Mouse (Mus musculus): ENCODE measurements at regions not wholly inside any gene's neighbourhood (a gene's known extent, or its start where the extent isn't known, plus 50 kb on each side); places are given as distances from the start of the nearest gene placed in this dataset.

DNA sequence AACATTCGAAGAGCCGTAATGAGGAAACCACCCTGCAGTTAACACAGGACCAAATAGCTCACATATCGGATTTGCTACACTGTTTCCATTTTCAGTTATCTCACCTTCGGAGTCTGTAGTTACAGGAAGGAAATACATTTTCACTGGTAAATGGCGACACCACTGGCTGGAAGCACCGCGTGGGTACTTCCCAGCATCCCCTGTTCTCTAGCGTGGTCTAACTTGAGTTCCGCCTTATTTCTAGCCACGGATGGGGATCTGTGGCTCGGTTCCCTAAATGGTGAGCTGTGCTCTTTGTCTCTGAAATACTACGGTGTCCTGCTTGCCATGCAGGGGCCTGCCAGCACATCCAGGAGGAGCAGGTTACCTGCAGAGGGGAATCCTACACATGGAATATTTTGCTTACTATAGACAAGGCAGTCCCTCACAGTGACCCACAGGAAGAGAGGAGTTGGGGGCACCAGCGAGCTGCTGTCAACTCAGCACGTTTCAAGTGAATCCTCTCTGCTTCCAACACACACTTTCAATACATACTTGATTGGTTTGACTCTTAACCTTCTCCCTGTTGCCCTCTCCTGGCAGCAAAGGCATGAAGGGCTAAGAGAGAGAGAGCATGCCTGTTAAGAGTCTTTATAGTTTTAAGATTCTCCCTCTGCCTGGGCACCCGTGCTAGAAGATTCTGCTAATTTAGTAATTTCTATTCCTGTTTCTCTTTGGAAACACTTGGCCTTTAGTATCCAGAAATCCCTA is 78.9 kb upstream of the Tmem150c start:
- Histone ChIP-seq H3K79me2 (ENCODE audit: control insufficient read depth, insufficient read depth) (no peaks in the 10 kb centered on the region), H3ac (ENCODE audit: control insufficient read depth, insufficient read length) (no peak overlapping the region), H3K4me3 (no peak overlapping the region), H3K4me2 (ENCODE audit: low read depth) (no peak overlapping the region), H3K27me3 (ENCODE audit: control insufficient read depth, insufficient read depth, insufficient read length) (no peaks in the 10 kb centered on the region), H3K36me3 (ENCODE audit: control insufficient read depth, insufficient read depth) (no peaks in the 10 kb centered on the region)
- TF ChIP-seq POLR2AphosphoS2 (IDR thresholded peaks at IDR 0.05; ENCODE audit: insufficient read length, low read depth) (no peak), POLR2A (IDR thresholded peaks at IDR 0.05; ENCODE audit: insufficient read length, low read depth) (no peak), TCF3 (IDR thresholded peaks at IDR 0.05; ENCODE audit: insufficient read length, low read depth) (no peak), E2F4 (IDR thresholded peaks at IDR 0.05; ENCODE audit: insufficient read depth) (no peak), CEBPB (IDR thresholded peaks at IDR 0.05; ENCODE audit: insufficient read depth, poor library complexity, severe bottlenecking) (no peak), MYOG (IDR thresholded peaks at IDR 0.05; ENCODE audit: control insufficient read depth in 1 of 3, insufficient read depth in 1 of 3, insufficient read length in 2 of 3, low read depth in 2 of 3) (no peak), SRF (IDR thresholded peaks at IDR 0.05; ENCODE audit: control insufficient read depth, insufficient read length, low read depth) (no peak), USF1 (IDR thresholded peaks at IDR 0.05; ENCODE audit: low read depth) (no peak), TCF12 (IDR thresholded peaks at IDR 0.05; ENCODE audit: insufficient read depth, poor library complexity, severe bottlenecking) (no peak), MYOD1 (IDR thresholded peaks at IDR 0.05; ENCODE audit: control insufficient read depth in 1 of 3, insufficient read length in 2 of 3, low read depth in 2 of 3) (no peak)

DNA sequence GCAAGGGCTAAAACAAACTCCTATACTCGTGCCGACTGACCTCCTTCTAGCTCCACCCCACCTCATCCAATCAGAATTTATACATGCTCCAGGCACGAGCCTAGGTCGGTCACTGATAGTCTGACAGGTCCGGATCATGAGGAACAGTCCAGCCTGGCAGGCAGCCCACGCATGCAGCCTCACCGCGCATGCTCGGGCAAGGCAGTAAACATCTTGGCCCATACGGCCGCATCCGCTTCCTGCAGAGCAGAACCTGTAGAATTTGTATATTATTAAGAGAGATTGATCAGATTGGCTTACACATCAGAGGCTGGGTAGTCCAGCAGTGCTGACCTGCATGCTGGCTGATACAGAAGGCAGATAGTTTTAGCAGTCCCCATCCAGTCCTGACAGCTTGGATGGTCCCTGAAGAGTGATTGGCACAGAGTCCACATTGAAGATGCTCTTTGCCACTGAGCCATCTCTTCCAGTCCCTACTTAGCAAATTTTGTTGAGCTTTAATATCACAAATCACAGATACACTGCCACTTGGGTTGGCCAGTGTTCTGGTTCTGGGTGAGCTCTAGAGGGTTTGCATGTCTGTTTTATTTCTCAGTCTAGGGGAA is 78.2 kb upstream of the Tmem150c start:
- no peaks in the 10 kb centered on the region for H3K79me2 ChIP-seq (ENCODE audit: control insufficient read depth, insufficient read depth)
- H3K36me3 ChIP-seq (ENCODE audit: control insufficient read depth, insufficient read depth), result no peaks in the 10 kb centered on the region
- no peak overlapping the region for H3K4me3 ChIP-seq
- TF ChIP-seq TCF3 (IDR thresholded peaks at IDR 0.05; ENCODE audit: insufficient read length, low read depth) (no peak), TCF12 (IDR thresholded peaks at IDR 0.05; ENCODE audit: insufficient read depth, poor library complexity, severe bottlenecking) (no peak), CEBPB (IDR thresholded peaks at IDR 0.05; ENCODE audit: insufficient read depth, poor library complexity, severe bottlenecking) (no peak), REST (IDR thresholded peaks at IDR 0.05; ENCODE audit: insufficient read depth, insufficient read length) (no peak), MAX (IDR thresholded peaks at IDR 0.05; ENCODE audit: low read depth) (no peak), MYOD1 (IDR thresholded peaks at IDR 0.05; ENCODE audit: control insufficient read depth in 1 of 3, insufficient read length in 2 of 3, low read depth in 2 of 3) (no peak), POLR2AphosphoS2 (IDR thresholded peaks at IDR 0.05; ENCODE audit: insufficient read length, low read depth) (no peak), MYOG (IDR thresholded peaks at IDR 0.05; ENCODE audit: control insufficient read depth in 1 of 3, insufficient read depth in 1 of 3, insufficient read length in 2 of 3, low read depth in 2 of 3) (no peak), USF1 (IDR thresholded peaks at IDR 0.05; ENCODE audit: low read depth) (no peak), E2F4 (IDR thresholded peaks at IDR 0.05; ENCODE audit: insufficient read depth) (no peak), POLR2A (IDR thresholded peaks at IDR 0.05; ENCODE audit: insufficient read length, low read depth) (no peak), SRF (IDR thresholded peaks at IDR 0.05; ENCODE audit: control insufficient read depth, insufficient read length, low read depth) (no peak)
- no peak overlapping the region for H3ac ChIP-seq (ENCODE audit: control insufficient read depth, insufficient read length)
- no peaks in the 10 kb centered on the region for H3K27me3 ChIP-seq (ENCODE audit: control insufficient read depth, insufficient read depth, insufficient read length)
- no peak overlapping the region for H3K4me2 ChIP-seq (ENCODE audit: low read depth)

DNA sequence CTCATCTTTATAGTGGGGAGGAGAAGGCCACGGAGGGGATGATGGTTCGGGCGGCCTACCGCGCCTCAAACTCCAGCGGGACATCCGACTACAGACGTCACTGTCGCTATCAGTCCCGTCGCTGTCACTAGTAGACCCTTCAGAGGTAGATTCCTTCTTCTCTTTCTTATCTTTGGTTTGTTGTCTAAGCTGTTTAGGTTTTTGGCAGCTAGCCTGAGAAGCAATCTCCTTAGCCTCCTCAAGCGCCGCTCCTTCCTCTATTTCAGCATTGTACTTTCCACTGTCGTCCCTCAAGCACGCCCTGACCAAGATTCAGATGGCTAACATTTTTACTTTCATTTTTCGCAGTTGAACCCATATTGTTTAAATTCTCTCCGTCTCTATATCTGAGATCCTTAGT is 76.7 kb upstream of the Tmem150c start:
- TF ChIP-seq SRF (IDR thresholded peaks at IDR 0.05; ENCODE audit: control insufficient read depth, insufficient read length, low read depth) (no peak), TCF12 (IDR thresholded peaks at IDR 0.05; ENCODE audit: insufficient read depth, poor library complexity, severe bottlenecking) (no peak), TCF3 (IDR thresholded peaks at IDR 0.05; ENCODE audit: insufficient read length, low read depth) (no peak)
- Histone ChIP-seq H3K36me3 (ENCODE audit: control insufficient read depth, insufficient read depth) (no peaks in the 10 kb centered on the region), H3K79me2 (ENCODE audit: control insufficient read depth, insufficient read depth) (no peaks in the 10 kb centered on the region), H3K4me2 (ENCODE audit: low read depth) (no peak overlapping the region), H3ac (ENCODE audit: control insufficient read depth, insufficient read length) (no peak overlapping the region), H3K4me3 (no peak overlapping the region), H3K27me3 (ENCODE audit: control insufficient read depth, insufficient read depth, insufficient read length) (no peaks in the 10 kb centered on the region)

DNA sequence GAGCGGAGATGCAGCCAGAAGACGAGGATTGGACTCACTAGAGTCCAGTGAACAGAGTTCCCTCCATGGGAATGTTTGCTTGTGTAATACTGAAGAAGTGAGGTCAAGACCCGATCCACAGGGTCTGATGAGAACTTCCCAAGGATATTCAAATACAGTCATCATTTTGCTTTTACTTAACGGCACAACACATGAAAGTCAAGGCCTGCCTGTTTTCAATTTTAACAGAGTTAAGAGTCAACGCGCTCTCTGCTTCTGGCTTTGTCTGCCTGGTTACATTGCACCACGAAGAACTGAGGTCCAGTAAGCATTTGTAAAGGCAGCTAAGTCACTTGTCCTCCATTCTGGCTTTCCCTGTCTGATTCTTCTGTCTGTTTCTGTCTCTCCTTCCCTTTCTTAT is 72.5 kb upstream of the Tmem150c start:
- no peak for TF ChIP-seq E2F4 (IDR thresholded peaks at IDR 0.05; ENCODE audit: insufficient read depth)
- no peak for TF ChIP-seq TCF12 (IDR thresholded peaks at IDR 0.05; ENCODE audit: insufficient read depth, poor library complexity, severe bottlenecking)
- TF ChIP-seq TCF3 (IDR thresholded peaks at IDR 0.05; ENCODE audit: insufficient read length, low read depth), result no peak
- TF ChIP-seq CEBPB (IDR thresholded peaks at IDR 0.05; ENCODE audit: insufficient read depth, poor library complexity, severe bottlenecking), result no peak
- no peak for TF ChIP-seq SRF (IDR thresholded peaks at IDR 0.05; ENCODE audit: control insufficient read depth, insufficient read length, low read depth)
- no peak for TF ChIP-seq USF1 (IDR thresholded peaks at IDR 0.05; ENCODE audit: low read depth)
- no peak for TF ChIP-seq POLR2A (IDR thresholded peaks at IDR 0.05; ENCODE audit: insufficient read length, low read depth)
- no peak for TF ChIP-seq MAX (IDR thresholded peaks at IDR 0.05; ENCODE audit: low read depth)
- no peak for TF ChIP-seq REST (IDR thresholded peaks at IDR 0.05; ENCODE audit: insufficient read depth, insufficient read length)
- no peak for TF ChIP-seq MYOD1 (IDR thresholded peaks at IDR 0.05; ENCODE audit: control insufficient read depth in 1 of 3, insufficient read length in 2 of 3, low read depth in 2 of 3)
- no peak for TF ChIP-seq POLR2AphosphoS2 (IDR thresholded peaks at IDR 0.05; ENCODE audit: insufficient read length, low read depth)
- TF ChIP-seq MYOG (IDR thresholded peaks at IDR 0.05; ENCODE audit: control insufficient read depth in 1 of 3, insufficient read depth in 1 of 3, insufficient read length in 2 of 3, low read depth in 2 of 3), result no peak
- no peak overlapping the region for H3ac ChIP-seq (ENCODE audit: control insufficient read depth, insufficient read length)
- H3K36me3 ChIP-seq (ENCODE audit: control insufficient read depth, insufficient read depth), result no peaks in the 10 kb centered on the region
- H3K79me2 ChIP-seq (ENCODE audit: control insufficient read depth, insufficient read depth), result no peaks in the 10 kb centered on the region
- H3K4me3 ChIP-seq, result no peak overlapping the region
- no peaks in the 10 kb centered on the region for H3K27me3 ChIP-seq (ENCODE audit: control insufficient read depth, insufficient read depth, insufficient read length)
- no peak overlapping the region for H3K4me2 ChIP-seq (ENCODE audit: low read depth)

All from myocyte (in vitro differentiated cells).